Mouse (Mus musculus) liver, embryonic 14.5 days (tissue): ENCODE measurements at regions not wholly inside any gene's neighbourhood (a gene's known extent, or its start where the extent isn't known, plus 50 kb on each side); places are given as distances from the start of the nearest gene placed in this dataset.

Experiments used
- ATAC-seq: fragments of 200-750 bp; cut with Nextera tagmentation; 2 replicates; pipeline ENCODE4 v1.8.0; 2017; ENCODE audit warnings: moderate number of reproducible peaks, mild to moderate bottlenecking, moderate library complexity; ENCODE audit not compliant: insufficient read depth
- DNase-seq, 3 experiments: peaks; one replicate each; pipeline ENCODE4 v3.0.0-alpha.2; 2012 to 2013; ENCODE audit warnings: low read depth in 3 of 3, low spot score in 3 of 3
- H3K27ac ChIP-seq: fragments of 300-500 bp; sonication (generic); 2 replicates; pipeline ENCODE4 v1.5.1; 2014; ENCODE audit warnings: moderate library complexity, mild to moderate bottlenecking, control low read depth, inconsistent platforms
- H3K27me3 ChIP-seq: fragments of 300-500 bp; sonication (generic); 2 replicates; pipeline ENCODE4 v1.6.1; 2014; ENCODE audit warnings: mild to moderate bottlenecking, low read length, moderate library complexity; ENCODE audit not compliant: control insufficient read depth, insufficient read depth
- H3K36me3 ChIP-seq: fragments of 300-500 bp; sonication (generic); replicated peaks from 2 replicates; pipeline ENCODE4 v1.6.1; 2014; ENCODE audit warnings: low read depth; ENCODE audit not compliant: control insufficient read depth, insufficient read depth
- H3K4me1 ChIP-seq, 2 experiments: fragments of 200-500 bp in 1 of 2; fragments of 300-500 bp in 1 of 2; sonication (generic) in 1 of 2; replicated peaks; 2 replicates each; pipeline ENCODE4 v1.6.1; 2012 to 2014; ENCODE audit warnings: antibody characterized with exemption in 1 of 2, inconsistent platforms in 1 of 2, low read length in 1 of 2; ENCODE audit not compliant: control insufficient read depth in 2 of 2, insufficient read depth in 2 of 2
- H3K4me2 ChIP-seq: fragments of 300-500 bp; sonication (generic); 2 replicates; pipeline ENCODE4 v1.6.1; 2014; ENCODE audit warnings: low read depth, mild to moderate bottlenecking, control low read depth, moderate library complexity
- H3K4me3 ChIP-seq, 2 experiments: fragments of 200-500 bp in 1 of 2; fragments of 300-500 bp in 1 of 2; sonication (generic) in 1 of 2; 2 replicates each; pipeline ENCODE4 v1.5.1; 2012 to 2014; ENCODE audit warnings: low read depth in 2 of 2, low read length in 2 of 2, mild to moderate bottlenecking in 2 of 2, control low read depth in 1 of 2, inconsistent platforms in 1 of 2, moderate library complexity in 1 of 2; ENCODE audit not compliant: insufficient read depth in 1 of 2
- H3K9ac ChIP-seq: fragments of 300-500 bp; sonication (generic); replicated peaks from 2 replicates; pipeline ENCODE4 v1.6.1; 2014; ENCODE audit warnings: mild to moderate bottlenecking, control low read depth, moderate library complexity
- H3K9me3 ChIP-seq: fragments of 300-500 bp; sonication (generic); 2 replicates; pipeline ENCODE4 v1.6.1; 2016; ENCODE audit warnings: low read length, mixed read lengths; ENCODE audit not compliant: control insufficient read depth
- CTCF ChIP-seq: IDR thresholded peaks from 2 replicates; pipeline ENCODE4 v1.5.1; 2016; ENCODE audit warnings: antibody characterized with exemption, low read depth, control low read depth
- EP300 ChIP-seq: IDR thresholded peaks from 2 replicates; pipeline ENCODE4 v1.6.1; 2016; ENCODE audit warnings: antibody characterized with exemption, low read depth
- WGBS: fragments of 180-500 bp; shearing (Covaris S2); extraction: QIAGEN DNeasy Blood & Tissue Kit; methylation state at CpG from one replicate; pipeline ENCODE4 v1.1.7; 2014; ENCODE audit not compliant: insufficient replicate concordance; 5-methylcytosine and 5-hydroxymethylcytosine counted together

- Histone ChIP-seq H3K9ac (no peak overlapping the region), H3K4me2 (no peak overlapping the region), H3K27me3 (no peaks in the 10 kb centered on the region), H3K27ac (no peak overlapping the region), H3K36me3 (no peaks in the 10 kb centered on the region), H3K4me1 (no peaks in the 10 kb centered on the region), H3K9me3 (no peaks in the 10 kb centered on the region), H3K4me3 (no peak overlapping the region)
- DNase-seq (no peak), ATAC-seq (no peak)
- 64% methylated on average over 14 of the region's 14 CpGs for WGBS
- TF ChIP-seq CTCF (no peak), EP300 (no peak)
These were observed 193.0 kb downstream of the En1 start for GRCm38 (mm10) chr1:120795245-120795644.

DNA sequence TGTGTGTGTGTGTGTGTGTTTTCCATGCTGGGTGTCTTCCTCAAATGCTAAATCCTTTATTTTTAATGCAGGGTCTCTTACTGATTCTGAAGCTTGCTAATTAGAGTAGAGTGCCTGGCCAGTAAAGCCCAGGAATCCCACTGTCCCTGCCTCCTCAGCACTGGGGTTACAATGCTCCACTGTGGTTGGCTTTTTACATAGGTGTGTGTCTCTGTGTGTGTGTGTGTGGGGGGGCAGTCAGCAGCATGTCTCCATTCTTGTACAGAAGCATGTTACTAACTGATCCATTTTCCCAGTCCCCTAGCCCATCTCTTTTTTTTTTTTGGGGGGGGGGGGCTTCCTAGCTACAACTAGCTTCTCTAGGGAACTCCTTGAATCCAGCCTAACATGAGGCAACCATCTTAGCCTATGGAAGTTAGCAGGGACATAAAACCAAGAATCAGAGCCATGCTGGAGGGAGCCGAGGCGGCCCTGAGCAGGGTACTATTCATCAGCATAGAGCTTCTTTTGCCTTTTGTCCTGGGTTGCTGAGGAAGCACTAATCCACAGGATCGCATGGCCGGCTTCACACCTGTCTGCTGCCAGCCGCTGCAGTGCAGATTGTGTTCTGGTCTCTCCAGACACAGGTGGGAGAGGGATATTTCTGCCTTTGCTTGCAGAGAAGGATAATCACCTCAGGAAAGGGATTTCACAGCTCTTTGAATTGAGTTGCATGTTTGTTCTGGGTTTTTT is 199.2 kb downstream of the En1 start:
- no peak overlapping the region for H3K4me2 ChIP-seq
- H3K9ac ChIP-seq: no peak overlapping the region
- no peaks in the 10 kb centered on the region for H3K9me3 ChIP-seq
- no peak overlapping the region for H3K4me3 ChIP-seq
- H3K27ac ChIP-seq: no peak overlapping the region
- H3K27me3 ChIP-seq: no peaks in the 10 kb centered on the region
- 37% methylated on average over 5 of the region's 5 CpGs for WGBS
- no peak for ATAC-seq
- H3K36me3 ChIP-seq: no peaks in the 10 kb centered on the region
- no peak for DNase-seq
- H3K4me1 ChIP-seq: no peaks in the 10 kb centered on the region
- TF ChIP-seq CTCF (no peak), EP300 (no peak)

GRCm38 (mm10) chr1:120801980-120802364 is 199.8 kb downstream of the En1 start:
- H3K36me3 ChIP-seq: no peaks in the 10 kb centered on the region
- no peaks in the 10 kb centered on the region for H3K27me3 ChIP-seq
- no peaks in the 10 kb centered on the region for H3K4me1 ChIP-seq
- no peak overlapping the region for H3K4me2 ChIP-seq
- no peaks in the 10 kb centered on the region for H3K9me3 ChIP-seq
- H3K27ac ChIP-seq: no peak overlapping the region
- no peak for DNase-seq
- no peak for ATAC-seq
- no peak for TF ChIP-seq CTCF
- TF ChIP-seq EP300: no peak
- H3K9ac ChIP-seq: no peak overlapping the region
- WGBS: 55% methylated on average over 8 of the region's 8 CpGs
- H3K4me3 ChIP-seq: no peak overlapping the region

GRCm38 (mm10) chr1:120814441-120814840 is 212.2 kb downstream of the En1 start:
- Histone ChIP-seq H3K4me2 (no peak overlapping the region), H3K4me1 (no peaks in the 10 kb centered on the region), H3K4me3 (no peak overlapping the region), H3K9me3 (no peaks in the 10 kb centered on the region), H3K27me3 (no peaks in the 10 kb centered on the region), H3K9ac (no peak overlapping the region), H3K36me3 (no peaks in the 10 kb centered on the region), H3K27ac (no peak overlapping the region)
- DNase-seq: no peak
- TF ChIP-seq EP300 (no peak), CTCF (no peak)
- 51% methylated on average over 4 of the region's 4 CpGs for WGBS
- ATAC-seq: no peak

GRCm38 (mm10) chr1:120816237-120816820 is 214.1 kb downstream of the En1 start:
- ATAC-seq (no peak), DNase-seq (no peak)
- no peak overlapping the region for H3K27ac ChIP-seq
- no peaks in the 10 kb centered on the region for H3K27me3 ChIP-seq
- no peaks in the 10 kb centered on the region for H3K9me3 ChIP-seq
- no peaks in the 10 kb centered on the region for H3K36me3 ChIP-seq
- H3K9ac ChIP-seq: no peak overlapping the region
- H3K4me2 ChIP-seq: no peak overlapping the region
- no peak overlapping the region for H3K4me3 ChIP-seq
- H3K4me1 ChIP-seq: no peaks in the 10 kb centered on the region
- 39% methylated on average over 5 of the region's 5 CpGs for WGBS
- TF ChIP-seq EP300 (no peak), CTCF (no peak)
